Mouse (Mus musculus) heart, embryonic 10.5 days (tissue): ENCODE results near the gene Xrcc6. TPM values are rescaled to one million over a fixed set of nuclear protein-coding genes. Genes with fewer than 3 reads are reported as not detected.

Source experiments
- DNase-seq: peaks from one replicate; pipeline ENCODE4 v3.0.0-alpha.2; 2017; ENCODE audit warnings: low spot score
- H3K27ac ChIP-seq: fragments of 300-500 bp; sonication (generic); 2 replicates; pipeline ENCODE4 v1.5.1; 2016; ENCODE audit warnings: mild to moderate bottlenecking
- H3K27me3 ChIP-seq: fragments of 300-500 bp; sonication (generic); 2 replicates; pipeline ENCODE4 v1.6.1; 2016; ENCODE audit warnings: mild to moderate bottlenecking; ENCODE audit not compliant: poor library complexity, insufficient read depth, severe bottlenecking
- H3K36me3 ChIP-seq: fragments of 300-500 bp; sonication (generic); 2 replicates; pipeline ENCODE4 v1.6.1; 2016; ENCODE audit warnings: mild to moderate bottlenecking, moderate library complexity
- H3K4me1 ChIP-seq: fragments of 300-500 bp; sonication (generic); 2 replicates; pipeline ENCODE4 v1.6.1; 2016; ENCODE audit warnings: mild to moderate bottlenecking
- H3K4me3 ChIP-seq: fragments of 300-500 bp; sonication (generic); 2 replicates; pipeline ENCODE4 v1.5.1; 2016; ENCODE audit warnings: mild to moderate bottlenecking, moderate library complexity
- H3K9me3 ChIP-seq: fragments of 300-500 bp; sonication (generic); 2 replicates; pipeline ENCODE4 v1.6.1; 2016; ENCODE audit warnings: mild to moderate bottlenecking, moderate library complexity
- WGBS: fragments of 180-500 bp; shearing (Covaris S2); methylation state at CpG from one replicate; pipeline ENCODE4 v1.1.7; 2016; 5-methylcytosine and 5-hydroxymethylcytosine counted together
- polyA plus RNA-seq: library from polyadenylated mRNA; unstranded; fragments of >200 nt; fragmentation: Nextera tagmentation; extraction: Ambion mirVana; gene quantifications from 2 replicates; pipeline ENCODE4 v1.2.1, GENCODE M21; 2016

Xrcc6 gene
- polyA plus RNA-seq, 1 experiment from 2014 or later, result 99.8 TPM

DNA sequence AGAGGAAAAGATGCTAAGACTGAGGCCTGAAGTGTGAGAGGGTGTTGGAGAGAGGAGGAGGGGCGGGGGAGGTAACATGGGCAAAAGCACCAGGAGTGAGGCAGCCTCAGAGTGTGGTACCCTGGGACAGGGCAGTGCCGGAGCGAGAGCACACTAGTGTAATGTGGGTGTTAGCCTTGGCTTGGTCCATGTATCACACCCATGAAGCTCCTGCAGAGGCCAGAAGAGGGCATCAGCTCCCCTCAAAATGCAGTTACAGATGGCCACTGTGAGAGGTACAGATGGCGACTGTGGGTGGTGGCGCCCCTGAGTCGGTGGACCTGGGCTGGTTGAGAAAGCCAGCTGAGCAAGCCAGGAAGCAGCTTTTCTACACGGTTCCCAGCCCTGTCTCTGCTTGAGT lies 93.5 kb downstream of the Xrcc6 start:
- H3K9me3 ChIP-seq, result no peaks in the 10 kb centered on the region
- no peak overlapping the region for H3K4me3 ChIP-seq
- DNase-seq, result no peak
- H3K36me3 ChIP-seq, result no peaks in the 10 kb centered on the region
- H3K4me1 ChIP-seq, result no peaks in the 10 kb centered on the region
- H3K27ac ChIP-seq, result no peak overlapping the region
- 28% methylated on average over 7 of the region's 7 CpGs for WGBS
- peaks cover 23% of the 10 kb centered on the region; the same call in 1 of the 2 replicates for H3K27me3 ChIP-seq

GRCm38 (mm10) chr15:82085606-82086005 lies 98.0 kb downstream of the Xrcc6 start:
- no peak for DNase-seq
- Histone ChIP-seq H3K27me3 (peaks cover 34% of the 10 kb centered on the region; the same call in 1 of the 2 replicates), H3K4me1 (no peaks in the 10 kb centered on the region), H3K27ac (no peak overlapping the region), H3K36me3 (no peaks in the 10 kb centered on the region), H3K9me3 (no peaks in the 10 kb centered on the region), H3K4me3 (no peak overlapping the region)
- WGBS, result 81% methylated on average over 9 of the region's 9 CpGs

DNA sequence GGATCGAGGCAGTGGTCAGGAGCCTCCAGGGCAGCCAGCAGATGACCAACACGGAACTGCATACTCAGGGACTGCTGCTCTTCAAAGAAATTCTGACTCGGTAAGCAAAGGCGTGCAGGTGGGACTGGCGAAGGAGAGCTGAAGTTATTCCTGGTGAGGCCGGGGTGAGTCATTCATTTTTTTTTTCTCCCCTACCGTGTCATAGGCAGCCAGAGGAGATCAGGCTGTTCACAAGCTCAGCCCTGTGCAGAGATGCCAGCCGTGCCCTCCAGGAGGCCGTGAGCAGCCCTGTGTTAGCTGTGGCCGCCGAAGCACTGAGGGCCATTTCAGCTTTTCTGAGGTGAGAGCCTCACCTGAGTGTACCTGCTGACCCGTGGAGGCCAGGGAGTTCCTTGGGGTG lies 98.5 kb downstream of the Xrcc6 start:
- no peak overlapping the region for H3K4me3 ChIP-seq
- H3K9me3 ChIP-seq, result no peaks in the 10 kb centered on the region
- no peaks in the 10 kb centered on the region for H3K4me1 ChIP-seq
- no peaks in the 10 kb centered on the region for H3K36me3 ChIP-seq
- H3K27ac ChIP-seq, result no peak overlapping the region
- no peak for DNase-seq
- peaks cover 34% of the 10 kb centered on the region; the same call in 1 of the 2 replicates for H3K27me3 ChIP-seq
- WGBS, result 75% methylated on average over 12 of the region's 12 CpGs

DNA sequence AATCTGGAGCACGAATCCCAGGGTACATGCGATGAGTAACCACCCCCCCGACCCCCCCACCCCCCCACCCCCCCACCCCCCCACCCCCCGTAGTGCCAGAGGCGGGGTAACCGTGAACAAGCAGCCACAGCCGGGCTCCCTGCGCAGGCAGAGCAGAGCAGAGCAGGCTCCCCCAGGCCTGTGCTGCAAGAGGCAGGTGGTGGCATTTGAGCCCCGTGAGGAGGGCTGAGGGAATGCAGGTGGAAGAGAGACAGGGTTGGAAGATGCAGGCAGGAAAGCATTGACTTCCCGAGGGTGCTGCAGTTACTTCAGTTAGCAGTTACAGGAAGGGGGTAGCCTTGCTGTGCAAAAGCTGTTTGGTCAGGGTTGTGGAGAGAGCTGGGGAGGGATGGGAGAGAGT lies 99.6 kb downstream of the Xrcc6 start:
- Histone ChIP-seq H3K27ac (no peak overlapping the region), H3K4me3 (no peak overlapping the region), H3K4me1 (no peaks in the 10 kb centered on the region), H3K27me3 (peaks cover 36% of the 10 kb centered on the region; the same call in 1 of the 2 replicates), H3K36me3 (no peaks in the 10 kb centered on the region), H3K9me3 (no peaks in the 10 kb centered on the region)
- DNase-seq, result no peak
- 4% methylated on average over 10 of the region's 10 CpGs for WGBS

Other genes with a start within 250 kb of the Xrcc6 start
- 30.1 and 34.2 TPM in 2 replicates for gene Zc3h7b, start 242.8 kb upstream of the Xrcc6 start, polyA plus RNA-seq
- 140 and 141 TPM in 2 replicates for gene Rangap1, start 242.3 kb upstream of the Xrcc6 start, polyA plus RNA-seq
- 17.3 and 20.2 TPM in 2 replicates for gene Tef, start 185.4 kb upstream of the Xrcc6 start, polyA plus RNA-seq
- 13.0 and 15.6 TPM in 2 replicates for gene Tob2, start 129.0 kb upstream of the Xrcc6 start, polyA plus RNA-seq
- gene Phf5a, start 115.9 kb upstream of the Xrcc6 start, polyA plus RNA-seq, result 154 and 200 TPM in 2 replicates
- 320 and 472 TPM in 2 replicates for gene Aco2, start 115.5 kb upstream of the Xrcc6 start, polyA plus RNA-seq
- gene Polr3h, start 61.6 kb upstream of the Xrcc6 start, polyA plus RNA-seq, result 108 and 120 TPM in 2 replicates
- 6.4 and 7.4 TPM in 2 replicates for gene Csdc2, start 51.1 kb upstream of the Xrcc6 start, polyA plus RNA-seq
- gene Pmm1, start 26.9 kb upstream of the Xrcc6 start, polyA plus RNA-seq, result 24.0 and 28.6 TPM in 2 replicates
- gene 1700029P11Rik, start 7.3 kb upstream of the Xrcc6 start, polyA plus RNA-seq, result not detected in 2 replicates
- gene Desi1, start 46.0 kb downstream of the Xrcc6 start, polyA plus RNA-seq, result 26.7 and 27.5 TPM in 2 replicates
- gene Snu13, start 59.8 kb downstream of the Xrcc6 start, polyA plus RNA-seq, result 217 and 292 TPM in 2 replicates
- gene 4930407I10Rik, start 71.3 kb downstream of the Xrcc6 start, polyA plus RNA-seq, result not detected in 2 replicates
- gene Mei1, start 82.2 kb downstream of the Xrcc6 start, polyA plus RNA-seq, result 0.05 TPM in 1 of 2 replicates, not detected in the other
- gene Ccdc134, start 140.1 kb downstream of the Xrcc6 start, polyA plus RNA-seq, result 13.5 and 19.4 TPM in 2 replicates
- 129 and 133 TPM in 2 replicates for gene Srebf2, start 159.3 kb downstream of the Xrcc6 start, polyA plus RNA-seq
- gene Shisa8, start 225.0 kb downstream of the Xrcc6 start, polyA plus RNA-seq, result 0.11 and 0.13 TPM in 2 replicates
- 0.20 TPM in 1 of 2 replicates, not detected in the other for gene Tnfrsf13c, start 236.5 kb downstream of the Xrcc6 start, polyA plus RNA-seq